Mouse (Mus musculus) gastrocnemius, postnatal 36 days (tissue): Measurements from ENCODE around the gene Gm48551. TPM values are rescaled to one million over a fixed set of nuclear protein-coding genes. Genes with fewer than 3 reads are reported as not detected.

Experiments
- DNase-seq, 2 experiments: peaks; one replicate each; pipeline ENCODE4 v3.0.0; 2022
- intact Hi-C: fragments of 180-260 bp; cut with DNase I; formaldehyde crosslinking; loops from one replicate; pipeline ENCODE4 v1.15.1; 2025
- total RNA-seq, 2 experiments: library from RNA; stranded (reverse); gene quantifications; 2 replicates each; pipeline ENCODE4 v1.2.3; 2021

The Gm48551 gene
- total RNA-seq, 2 experiments from 2014 or later = 0.89 to 1.2 TPM

GRCm38 (mm10) chr10:81426081-81426671 is 41.9 kb downstream of the Gm48551 start:
- intact Hi-C loops = no loop called here
- DNase-seq = peak; percentile 40 to 43

- peak; percentile 67 to 71 for DNase-seq
- intact Hi-C loops = no loop called here
Measured at GRCm38 (mm10) chr10:81426897-81427296, 42.6 kb downstream of the Gm48551 start.

- intact Hi-C loops = no loop called here
- DNase-seq = peak in 1 of 2 experiments; percentile 17
Measured at GRCm38 (mm10) chr10:81427327-81427726, 43.1 kb downstream of the Gm48551 start.

- intact Hi-C loops = no loop called here
- no peak for DNase-seq
Measured at GRCm38 (mm10) chr10:81427804-81428506, 43.7 kb downstream of the Gm48551 start.

GRCm38 (mm10) chr10:81428507-81428870 is 44.2 kb downstream of the Gm48551 start:
- DNase-seq = no peak
- intact Hi-C loops = no loop called here

GRCm38 (mm10) chr10:81429092-81429491 is 44.8 kb downstream of the Gm48551 start:
- DNase-seq = peak in 1 of 2 experiments; percentile 17
- intact Hi-C loops = no loop called here

- intact Hi-C loops = no loop called here
- peak; percentile 81 to 83 for DNase-seq
Measured at GRCm38 (mm10) chr10:81429605-81430061, 45.4 kb downstream of the Gm48551 start.

GRCm38 (mm10) chr10:81430141-81430830 is 46.0 kb downstream of the Gm48551 start:
- peak; percentile 80 to 83 for DNase-seq
- intact Hi-C loops = no loop called here

DNA sequence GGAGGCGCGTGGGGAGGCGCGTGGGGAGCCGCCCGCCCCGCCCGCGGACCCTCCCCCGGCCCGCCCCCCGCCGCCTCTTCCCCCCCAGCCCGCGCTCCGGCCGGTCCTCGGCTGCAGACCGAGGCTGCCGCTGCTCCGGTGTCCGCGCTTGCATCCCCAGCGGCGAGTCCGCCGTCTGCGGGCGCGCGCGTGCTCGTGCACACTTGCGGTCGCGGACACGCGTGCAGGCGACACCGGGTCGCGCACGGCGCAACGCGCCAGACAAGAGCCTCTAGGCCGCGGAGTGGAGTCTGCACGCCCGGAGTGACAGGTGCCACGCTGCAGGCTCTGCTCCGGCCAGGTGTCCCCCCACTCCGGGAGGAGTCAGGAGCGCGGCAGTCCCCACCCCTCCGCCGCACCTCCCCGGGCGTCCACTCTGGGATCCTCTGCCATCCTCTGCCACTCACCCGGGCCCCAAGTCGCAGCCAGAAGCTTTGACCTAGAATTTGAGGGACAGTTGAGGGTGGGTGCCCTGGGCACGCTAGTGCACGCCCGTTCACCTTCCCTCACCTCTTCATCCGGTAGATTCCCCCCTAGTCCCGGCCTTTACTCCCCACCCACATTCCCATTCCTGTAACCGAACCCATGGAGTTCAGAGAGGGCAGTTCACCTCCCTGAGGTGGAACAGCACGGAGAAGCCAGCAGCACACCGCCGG is 46.7 kb downstream of the Gm48551 start:
- intact Hi-C loops = no loop called here
- peak in 1 of 2 experiments; percentile 63 for DNase-seq

DNA sequence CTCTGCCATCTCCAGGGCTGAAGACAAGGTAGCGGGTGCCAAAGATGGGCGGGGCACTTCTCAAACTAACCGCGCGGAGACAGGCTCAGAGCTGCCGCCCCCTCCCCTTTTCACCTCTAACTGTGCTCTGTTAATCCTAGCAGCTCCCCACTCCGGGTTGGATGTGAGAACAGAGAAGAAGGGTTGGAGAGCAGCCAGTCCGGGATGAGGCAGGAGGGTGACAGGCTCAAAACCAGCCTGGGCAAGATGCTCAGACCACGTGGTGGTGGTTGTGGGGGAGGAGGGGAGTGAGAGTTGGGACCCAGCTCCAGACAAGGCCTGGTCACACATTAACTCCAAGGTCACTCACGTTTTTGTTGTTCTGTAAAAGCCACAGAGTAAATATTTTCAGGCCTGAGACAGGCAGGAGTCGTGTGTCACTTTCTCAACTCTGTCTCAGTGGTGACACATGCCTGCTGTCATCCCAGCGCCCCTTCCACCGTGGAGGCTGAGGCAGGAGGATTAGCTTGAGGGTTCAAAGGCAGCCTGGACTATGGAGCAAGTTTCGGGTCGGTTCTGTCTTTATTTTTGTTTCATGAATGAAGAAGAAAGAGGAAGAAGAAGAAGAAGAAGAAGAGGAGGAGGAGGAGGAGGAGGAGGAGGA is 47.4 kb downstream of the Gm48551 start:
- DNase-seq = no peak
- intact Hi-C loops = no loop called here

DNA sequence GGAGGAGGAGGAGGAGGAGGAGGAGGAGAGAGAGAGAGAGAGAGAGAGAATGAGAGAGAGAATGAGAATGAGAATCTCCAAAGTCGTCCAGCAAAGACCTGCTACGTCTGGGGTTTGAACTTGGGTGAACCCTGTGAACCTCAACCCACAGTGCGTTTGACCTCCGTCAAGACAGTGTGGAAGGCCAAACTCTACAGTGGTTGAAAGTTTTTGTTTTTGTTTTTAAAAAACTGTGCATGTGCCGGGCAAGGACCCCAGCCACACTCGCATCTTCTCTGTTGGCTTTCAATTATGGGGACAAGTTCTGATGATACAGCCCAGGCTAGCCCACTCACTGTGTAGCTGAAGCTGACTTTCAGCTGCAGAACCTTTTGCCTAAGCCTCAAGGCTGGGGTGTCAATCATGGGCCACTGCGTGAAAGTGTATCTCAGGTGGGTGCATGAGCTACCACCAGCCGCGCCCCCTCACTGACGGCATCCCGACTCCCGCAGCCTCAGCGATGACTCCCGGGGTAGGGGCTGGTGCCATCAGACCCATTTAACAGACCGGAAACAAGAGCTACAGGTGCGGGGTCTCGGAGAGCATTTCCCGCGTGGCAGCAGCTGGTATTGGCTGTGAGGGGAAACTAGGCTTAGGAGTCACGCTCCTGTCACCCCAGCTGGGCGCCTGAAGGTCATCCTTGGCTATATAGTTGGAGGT is 48.1 kb downstream of the Gm48551 start:
- DNase-seq = no peak
- intact Hi-C loops = no loop called here

DNA sequence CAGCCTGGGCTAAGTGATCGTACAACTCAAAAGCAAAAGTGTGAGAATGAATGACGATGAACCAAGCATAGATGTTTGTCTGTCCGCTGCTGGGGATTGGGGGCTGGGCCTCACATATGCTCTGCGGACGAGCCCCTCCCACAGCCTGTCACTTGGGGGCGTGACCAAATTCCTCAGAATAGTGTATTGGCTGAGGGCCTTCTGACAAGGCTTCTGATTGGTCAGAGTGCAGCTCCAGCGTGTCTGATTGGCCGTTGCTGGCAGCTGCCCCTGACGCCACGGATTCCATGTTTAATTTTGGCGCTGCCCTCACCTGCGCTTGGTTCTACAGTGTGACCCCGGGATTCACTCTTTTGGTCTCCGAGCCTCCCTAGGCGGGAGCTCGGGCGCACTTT is 48.6 kb downstream of the Gm48551 start:
- intact Hi-C loops = no loop called here
- peak; percentile 84 to 91 for DNase-seq

DNA sequence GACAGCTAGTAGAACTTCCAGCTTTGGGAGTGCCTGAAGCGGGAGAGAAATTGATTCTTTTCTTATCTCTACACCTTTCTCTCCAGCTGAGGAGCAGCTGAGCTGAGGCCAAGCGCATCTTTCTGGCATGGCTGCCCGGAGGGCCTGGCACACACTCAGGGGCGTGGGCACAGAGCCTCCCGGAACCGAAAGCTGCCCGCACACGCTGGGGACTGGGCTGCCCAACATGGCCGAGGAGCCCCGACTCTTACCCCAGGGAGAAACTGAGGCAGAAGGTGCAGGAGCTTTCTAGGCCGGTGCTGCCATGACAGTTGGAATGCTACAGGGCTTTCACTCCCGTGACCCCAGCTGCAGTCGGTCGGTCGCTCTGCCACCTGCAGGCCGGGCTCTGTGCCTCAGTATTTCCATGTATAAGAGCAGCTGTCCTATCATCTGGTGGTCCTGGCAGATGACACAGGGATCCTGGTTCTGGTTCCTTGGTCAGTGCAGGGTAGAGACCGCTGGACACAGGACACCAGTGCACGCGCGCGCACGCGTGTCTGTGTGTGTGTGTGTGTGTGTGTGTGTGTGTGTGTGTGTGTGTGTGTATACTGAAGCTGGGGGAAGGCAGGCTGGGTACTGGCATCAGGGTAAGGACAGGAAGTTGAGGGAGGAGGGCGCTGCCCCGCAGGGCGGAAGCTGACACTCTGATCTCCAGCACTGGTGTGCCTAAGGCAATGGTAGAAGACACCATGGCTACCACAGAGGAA is 49.4 kb downstream of the Gm48551 start:
- DNase-seq = peak in 1 of 2 experiments; percentile 66
- intact Hi-C loops = loop anchor here (2.0 kb wide), 1 partner anchor 27 kb away; no protein-coding TSS in a partner anchor

GRCm38 (mm10) chr10:81434361-81435263 is 50.3 kb downstream of the Gm48551 start:
- intact Hi-C loops = loop anchor here (2.0 kb wide), 1 partner anchor 28 kb away; no protein-coding TSS in a partner anchor
- peak in 1 of 2 experiments; percentile 17 for DNase-seq

- DNase-seq = peak; percentile 55 to 66
- intact Hi-C loops = loop anchor here (2.0 kb wide), 1 partner anchor 29 kb away; no protein-coding TSS in a partner anchor
Measured at GRCm38 (mm10) chr10:81435436-81435835, 51.2 kb downstream of the Gm48551 start.

DNA sequence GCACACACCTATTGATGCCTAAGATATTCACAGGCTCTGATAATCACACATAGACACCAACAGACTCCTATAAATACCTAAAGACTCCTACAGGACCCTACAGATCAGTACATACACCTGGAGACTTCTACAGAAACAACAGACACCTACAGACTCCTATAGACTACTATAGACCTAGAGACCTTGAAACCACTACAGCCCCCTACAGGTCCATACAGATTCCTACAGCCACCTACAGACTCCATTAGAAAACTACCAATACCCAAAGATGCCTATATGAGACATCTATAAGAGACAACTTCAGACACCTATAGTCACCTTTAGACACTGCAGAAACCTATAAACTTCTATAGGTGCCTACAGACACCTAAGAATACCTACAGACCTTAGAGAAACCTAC is 56.8 kb downstream of the Gm48551 start:
- intact Hi-C loops = no loop called here
- DNase-seq = no peak
